Mouse (Mus musculus) embryonic facial prominence, embryonic 11.5 days (tissue): Measurements from ENCODE around the gene Rnf6. TPM values are rescaled to one million over a fixed set of nuclear protein-coding genes. Genes with fewer than 3 reads are reported as not detected.
"Not testable (repeated sequence)": the region's sequence is repeated elsewhere in the genome, so short reads cannot be mapped to it uniquely, and the experiment has no call there.

ENCODE experiments used
- ATAC-seq: fragments of 200-750 bp; cut with Nextera tagmentation; replicated peaks from 2 replicates; pipeline ENCODE4 v1.8.0; 2017; ENCODE audit warnings: low read depth; ENCODE audit not compliant: insufficient number of reproducible peaks, low FRiP score, low TSS enrichment
- DNase-seq: peaks from one replicate; pipeline ENCODE4 v3.0.0-alpha.2; 2015; ENCODE audit warnings: low spot score
- H3K27ac ChIP-seq: fragments of 300-500 bp; sonication (generic); replicated peaks from 2 replicates; pipeline ENCODE4 v1.5.1; 2014; ENCODE audit warnings: mild to moderate bottlenecking, low read depth, low read length, control low read depth
- H3K27me3 ChIP-seq: fragments of 300-500 bp; sonication (generic); 2 replicates; pipeline ENCODE4 v1.6.1; 2014; ENCODE audit warnings: mild to moderate bottlenecking, low read length, moderate library complexity, mixed read lengths; ENCODE audit not compliant: control insufficient read depth, insufficient read depth
- H3K36me3 ChIP-seq: fragments of 300-500 bp; sonication (generic); replicated peaks from 2 replicates; pipeline ENCODE4 v1.6.1; 2014; ENCODE audit warnings: low read depth, mild to moderate bottlenecking, low read length, moderate library complexity, mixed read lengths; ENCODE audit not compliant: control insufficient read depth, insufficient read depth
- H3K4me1 ChIP-seq: fragments of 300-500 bp; sonication (generic); 2 replicates; pipeline ENCODE4 v1.6.1; 2014; ENCODE audit warnings: low read length, mixed read lengths; ENCODE audit not compliant: control insufficient read depth, insufficient read depth
- H3K4me2 ChIP-seq: fragments of 300-500 bp; sonication (generic); 2 replicates; pipeline ENCODE4 v1.6.1; 2014; ENCODE audit warnings: low read depth, mild to moderate bottlenecking, control low read depth, low read length, moderate library complexity
- H3K4me3 ChIP-seq: fragments of 300-500 bp; sonication (generic); 2 replicates; pipeline ENCODE4 v1.5.1; 2014; ENCODE audit warnings: low read depth, low read length, control low read depth
- H3K9ac ChIP-seq: fragments of 300-500 bp; sonication (generic); replicated peaks from 2 replicates; pipeline ENCODE4 v1.6.1; 2014; ENCODE audit warnings: mild to moderate bottlenecking, control low read depth, low read length
- H3K9me3 ChIP-seq: fragments of 300-500 bp; sonication (generic); replicated peaks from 2 replicates; pipeline ENCODE4 v1.6.1; 2016; ENCODE audit warnings: mild to moderate bottlenecking, low read length, inconsistent platforms, mixed read lengths; ENCODE audit not compliant: control insufficient read depth
- WGBS: fragments of 180-500 bp; shearing (Covaris S2); extraction: QIAGEN DNeasy Blood & Tissue Kit; methylation state at CpG from one replicate; pipeline ENCODE4 v1.1.7; 2014; 5-methylcytosine and 5-hydroxymethylcytosine counted together
- polyA plus RNA-seq: library from polyadenylated mRNA; unstranded; fragments of >200 nt; fragmentation: Nextera tagmentation; extraction: Ambion mirVana; gene quantifications from 2 replicates; pipeline ENCODE4 v1.2.1, GENCODE M21; 2014

The Rnf6 gene
- polyA plus RNA-seq, 1 experiment from 2014 or later, result 23.7 TPM

DNA sequence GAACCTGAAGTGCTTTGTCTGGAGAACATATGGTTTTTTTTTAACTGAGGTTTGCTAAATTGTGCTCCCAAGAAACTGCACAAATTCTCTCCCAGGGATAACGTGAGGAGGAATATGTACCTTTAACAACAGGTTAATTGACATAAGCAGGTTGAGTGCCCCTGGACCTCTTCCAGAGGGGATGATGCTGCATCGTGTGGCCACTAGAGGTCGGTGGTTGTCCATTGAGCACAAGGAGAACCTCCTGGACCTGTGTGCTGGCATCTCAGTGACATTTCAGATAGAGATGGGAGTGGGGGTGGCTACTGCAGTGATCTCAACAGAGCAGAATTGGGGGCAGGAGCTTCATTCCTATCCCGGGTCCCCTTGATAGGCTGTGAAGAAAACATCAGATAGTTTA lies 48.6 kb downstream of the Rnf6 start:
- not testable (repeated sequence) for H3K4me3 ChIP-seq, H3K9ac ChIP-seq, ATAC-seq, H3K36me3 ChIP-seq, H3K27me3 ChIP-seq, H3K27ac ChIP-seq, DNase-seq, H3K9me3 ChIP-seq, H3K4me1 ChIP-seq, H3K4me2 ChIP-seq
- WGBS, result 64% methylated on average over 4 of the region's 4 CpGs

DNA sequence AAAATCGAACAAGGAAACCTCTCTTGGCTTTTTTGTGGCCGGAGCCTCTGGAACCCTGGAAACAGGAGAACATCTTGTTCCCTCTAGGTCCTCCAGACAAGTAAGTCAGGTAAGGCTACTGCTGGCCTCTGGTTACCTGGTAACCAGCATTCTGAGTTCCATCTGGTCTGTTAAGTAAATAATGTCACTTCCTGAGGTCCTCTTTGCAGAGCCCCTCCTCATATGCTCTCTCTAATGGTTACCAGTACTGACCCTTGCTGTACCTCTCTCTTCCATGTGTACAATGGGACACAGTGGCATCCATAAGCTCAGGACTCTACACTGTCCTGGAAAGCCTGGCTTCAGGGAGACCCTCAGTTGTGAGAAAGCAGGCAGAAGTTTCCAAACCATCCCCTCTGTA lies 50.7 kb downstream of the Rnf6 start, which contains the start of gene Gm6309:
Gene Gm6309 (minus strand): TSS at position 101 of the 400 bp plus-strand sequence.
- H3K4me3 ChIP-seq, H3K27me3 ChIP-seq, H3K36me3 ChIP-seq, H3K27ac ChIP-seq, H3K9ac ChIP-seq, DNase-seq, H3K9me3 ChIP-seq, H3K4me2 ChIP-seq, ATAC-seq, H3K4me1 ChIP-seq: not testable (repeated sequence)
- 78% methylated on average over 2 of the region's 2 CpGs for WGBS

DNA sequence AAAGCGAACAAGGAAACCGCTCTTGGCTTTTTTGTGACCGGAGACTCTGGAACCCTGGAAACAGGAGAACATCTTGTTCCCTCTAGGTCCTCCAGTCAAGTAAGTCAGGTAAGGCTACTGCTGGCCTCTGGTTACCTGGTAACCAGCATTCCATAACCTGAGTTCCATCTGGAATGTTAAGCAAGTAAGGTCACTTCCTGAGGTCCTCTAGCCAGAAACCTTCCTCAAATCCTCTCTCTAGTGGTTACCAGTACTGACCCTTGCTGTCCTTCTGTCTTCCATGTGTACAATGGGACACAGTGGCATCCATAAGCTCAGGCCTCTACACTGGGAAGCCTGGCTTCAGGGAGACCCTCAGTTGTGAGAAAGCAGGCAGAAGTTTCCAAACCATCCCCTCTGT lies 60.9 kb downstream of the Rnf6 start, which contains the start of gene Gm5565:
Gene Gm5565 (minus strand): TSS at position 101 of the 400 bp plus-strand sequence.
- H3K4me1 ChIP-seq, H3K36me3 ChIP-seq, H3K27ac ChIP-seq, H3K4me3 ChIP-seq, H3K9me3 ChIP-seq, H3K4me2 ChIP-seq, H3K27me3 ChIP-seq, ATAC-seq, H3K9ac ChIP-seq, DNase-seq: not testable (repeated sequence)
- WGBS, result 91% methylated on average over 3 of the region's 3 CpGs

Other genes with a start within 250 kb of the Rnf6 start
- gene Cyp3a25, start 211.9 kb downstream of the Rnf6 start, polyA plus RNA-seq, result not detected in 2 replicates
- not detected in 2 replicates for gene Cyp3a59, start 142.3 kb downstream of the Rnf6 start, polyA plus RNA-seq
- not detected in 2 replicates for gene Gm5565, start 61.0 kb downstream of the Rnf6 start, polyA plus RNA-seq
- not detected in 2 replicates for gene Gm6309, start 50.8 kb downstream of the Rnf6 start, polyA plus RNA-seq
- gene 1700001J03Rik, start 36.3 kb downstream of the Rnf6 start, polyA plus RNA-seq, result not detected in 2 replicates
- 33.8 and 39.0 TPM in 2 replicates for gene Cdk8, start 9.7 kb upstream of the Rnf6 start, polyA plus RNA-seq
- 3.8 and 3.9 TPM in 2 replicates for gene Wasf3, start 163.4 kb upstream of the Rnf6 start, polyA plus RNA-seq